Mouse (Mus musculus) CH12.LX (cell line): ENCODE measurements around the gene 2810004N23Rik. TPM values are rescaled to one million over a fixed set of nuclear protein-coding genes. Genes with fewer than 3 reads are reported as not detected.
A peak's percentile ranks its signal among the peaks of the same experiment; 100 is the strongest.

Source experiments
- DNase-seq: peaks from one replicate; pipeline ENCODE4 v3.0.0-alpha.2; 2013; ENCODE audit errors: extremely low read depth
- H3K27ac ChIP-seq: 2 replicates; pipeline ENCODE4 v1.5.1; 2012; ENCODE audit warnings: low read depth, mild to moderate bottlenecking, control low read depth, moderate library complexity; ENCODE audit not compliant: insufficient read depth
- H3K27me3 ChIP-seq: replicated peaks from 2 replicates; pipeline ENCODE3; 2012; ENCODE audit warnings: inconsistent platforms
- H3K36me3 ChIP-seq, 2 experiments: replicated peaks in 1 of 2; 2 replicates each; pipeline versions ENCODE3 to v1.6.1; 2012; ENCODE audit warnings: inconsistent platforms in 1 of 2, low read length in 1 of 2, mild to moderate bottlenecking in 1 of 2, mixed read lengths in 1 of 2, moderate library complexity in 1 of 2; ENCODE audit not compliant: control insufficient read depth in 1 of 2, insufficient read depth in 1 of 2
- H3K4me1 ChIP-seq, 2 experiments: 2 replicates each; pipeline ENCODE4 v1.6.1; 2012; ENCODE audit warnings: inconsistent platforms in 1 of 2, moderate library complexity in 1 of 2; ENCODE audit not compliant: insufficient read depth in 2 of 2, control insufficient read depth in 1 of 2
- H3K4me2 ChIP-seq: 2 replicates; pipeline ENCODE4 v1.6.1; 2012; ENCODE audit warnings: low read depth, mild to moderate bottlenecking, control low read depth; ENCODE audit not compliant: poor library complexity, insufficient read depth, severe bottlenecking
- H3K4me3 ChIP-seq, 3 experiments: fragments of 150-350 bp in 1 of 3; sonication (generic) in 1 of 3; replicated peaks in 1 of 3; 2 replicates each; pipeline versions ENCODE3 to v1.5.1; 2011 to 2012; ENCODE audit warnings: low read depth in 2 of 3, low read length in 2 of 3, mild to moderate bottlenecking in 2 of 3, moderate library complexity in 2 of 3, control low read depth in 1 of 3, improper control_type of control experiment in 1 of 3, inconsistent platforms in 1 of 3, mixed read lengths in 1 of 3; ENCODE audit not compliant: poor library complexity in 1 of 3
- H3K79me2 ChIP-seq: replicated peaks from 2 replicates; pipeline ENCODE4 v1.6.1; 2012; ENCODE audit warnings: mild to moderate bottlenecking, moderate library complexity; ENCODE audit not compliant: control insufficient read depth, poor library complexity, insufficient read depth, severe bottlenecking; ENCODE audit errors: extremely low read depth
- H3K9ac ChIP-seq: 2 replicates; pipeline ENCODE4 v1.6.1; 2012; ENCODE audit warnings: low read depth, mild to moderate bottlenecking, control low read depth, moderate library complexity; ENCODE audit not compliant: insufficient read depth
- H3K9me3 ChIP-seq: replicated peaks from 2 replicates; pipeline ENCODE3; 2012; ENCODE audit warnings: low read length, inconsistent platforms, mixed read lengths
- BHLHE40 ChIP-seq: IDR thresholded peaks from 2 replicates; pipeline ENCODE4 v1.6.1; 2011; ENCODE audit warnings: mild to moderate bottlenecking, low read depth, low read length, improper control_type of control experiment
- CHD1 ChIP-seq: IDR thresholded peaks from 2 replicates; pipeline ENCODE4 v1.6.1; 2012; ENCODE audit warnings: low read depth, low read length, improper control_type of control experiment, inconsistent platforms
- CHD2 ChIP-seq: IDR thresholded peaks from 2 replicates; pipeline ENCODE4 v1.6.1; 2011; ENCODE audit warnings: low read length, improper control_type of control experiment
- CTCF ChIP-seq, 2 experiments: IDR thresholded peaks in 1 of 2; conservative IDR thresholded peaks in 1 of 2; 2 replicates each; pipeline ENCODE4 v1.5.1; 2011 to 2012; ENCODE audit warnings: low read depth in 2 of 2, low read length in 2 of 2, improper control_type of control experiment in 1 of 2, inconsistent platforms in 1 of 2, mild to moderate bottlenecking in 1 of 2, moderate library complexity in 1 of 2
- E2F4 ChIP-seq: IDR thresholded peaks from 2 replicates; pipeline ENCODE4 v1.6.1; 2011; ENCODE audit warnings: low read depth, low read length, improper control_type of control experiment; ENCODE audit not compliant: insufficient replicate concordance
- EP300 ChIP-seq: IDR thresholded peaks from 2 replicates; pipeline ENCODE4 v1.6.1; 2011; ENCODE audit warnings: low read length, improper control_type of control experiment
- HCFC1 ChIP-seq: IDR thresholded peaks from 2 replicates; pipeline ENCODE4 v1.6.1; 2012; ENCODE audit warnings: low read depth, mild to moderate bottlenecking, inconsistent platforms, low read length, improper control_type of control experiment
- IRF4 ChIP-seq: IDR thresholded peaks from 2 replicates; pipeline ENCODE4 v1.6.1; 2014; ENCODE audit warnings: low read depth, mild to moderate bottlenecking, inconsistent platforms, low read length, improper control_type of control experiment
- JUN ChIP-seq: IDR thresholded peaks from 2 replicates; pipeline ENCODE4 v1.6.1; 2011; ENCODE audit warnings: low read depth, mild to moderate bottlenecking, low read length, improper control_type of control experiment, moderate library complexity; ENCODE audit not compliant: insufficient read depth
- JUND ChIP-seq: conservative IDR thresholded peaks from 2 replicates; pipeline ENCODE4 v1.6.1; 2011; ENCODE audit warnings: low read depth, low read length, improper control_type of control experiment
- KAT2A ChIP-seq: IDR thresholded peaks from 2 replicates; pipeline ENCODE4 v1.6.1; 2012; ENCODE audit warnings: low read length, improper control_type of control experiment, inconsistent platforms; ENCODE audit not compliant: insufficient replicate concordance
- MAX ChIP-seq: IDR thresholded peaks from 2 replicates; pipeline ENCODE4 v1.6.1; 2011; ENCODE audit warnings: low read length, improper control_type of control experiment
- MAZ ChIP-seq: IDR thresholded peaks from 2 replicates; pipeline ENCODE4 v1.6.1; 2012; ENCODE audit warnings: low read depth, mild to moderate bottlenecking, inconsistent platforms, low read length, improper control_type of control experiment, moderate library complexity
- MEF2A ChIP-seq: IDR thresholded peaks from 2 replicates; pipeline ENCODE4 v1.6.1; 2014; ENCODE audit warnings: low read depth, mild to moderate bottlenecking, inconsistent platforms, low read length, improper control_type of control experiment, borderline replicate concordance
- MXI1 ChIP-seq: IDR thresholded peaks from 2 replicates; pipeline ENCODE4 v1.6.1; 2011; ENCODE audit warnings: mild to moderate bottlenecking, low read depth, low read length, improper control_type of control experiment
- NELFE ChIP-seq: IDR thresholded peaks from 2 replicates; pipeline ENCODE4 v1.6.1; 2011; ENCODE audit warnings: low read depth, low read length, improper control_type of control experiment
- NRF1 ChIP-seq: IDR thresholded peaks from 2 replicates; pipeline ENCODE4 v1.6.1; 2014; ENCODE audit warnings: low read depth, mild to moderate bottlenecking, inconsistent platforms, low read length, improper control_type of control experiment, moderate library complexity
- PAX5 ChIP-seq: IDR thresholded peaks from 2 replicates; pipeline ENCODE4 v1.6.1; 2012; ENCODE audit warnings: low read length, inconsistent platforms, mixed read lengths
- POLR2A ChIP-seq: IDR thresholded peaks from 2 replicates; pipeline ENCODE4 v1.6.1; 2011; ENCODE audit warnings: low read depth, mild to moderate bottlenecking, improper control_type of control experiment, low read length
- POLR2AphosphoS2 ChIP-seq: IDR thresholded peaks from 2 replicates; pipeline ENCODE4 v1.6.1; 2011; ENCODE audit warnings: low read depth, low read length, improper control_type of control experiment
- RAD21 ChIP-seq: IDR thresholded peaks from 2 replicates; pipeline ENCODE4 v1.6.1; 2011; ENCODE audit warnings: low read depth, mild to moderate bottlenecking, low read length, improper control_type of control experiment, moderate library complexity
- RCOR1 ChIP-seq: conservative IDR thresholded peaks from 2 replicates; pipeline ENCODE4 v1.6.1; 2012; ENCODE audit warnings: low read depth, mild to moderate bottlenecking, inconsistent platforms, low read length, improper control_type of control experiment
- SIN3A ChIP-seq: IDR thresholded peaks from 2 replicates; pipeline ENCODE4 v1.6.1; 2012; ENCODE audit warnings: low read length, improper control_type of control experiment, inconsistent platforms
- SMC3 ChIP-seq: IDR thresholded peaks from 2 replicates; pipeline ENCODE4 v1.6.1; 2011; ENCODE audit warnings: low read depth, low read length, improper control_type of control experiment
- TBP ChIP-seq: conservative IDR thresholded peaks from 2 replicates; pipeline ENCODE4 v1.6.1; 2011; ENCODE audit warnings: low read depth, low read length, improper control_type of control experiment
- UBTF ChIP-seq: IDR thresholded peaks from 2 replicates; pipeline ENCODE4 v1.6.1; 2012; ENCODE audit warnings: low read depth, mild to moderate bottlenecking, inconsistent platforms, low read length, improper control_type of control experiment, moderate library complexity
- USF2 ChIP-seq: conservative IDR thresholded peaks from 2 replicates; pipeline ENCODE4 v1.6.1; 2011; ENCODE audit warnings: low read depth, low read length, improper control_type of control experiment
- ZC3H11A ChIP-seq: IDR thresholded peaks from 2 replicates; pipeline ENCODE4 v1.6.1; 2012; ENCODE audit warnings: low read depth, mild to moderate bottlenecking, inconsistent platforms, low read length, improper control_type of control experiment
- ZKSCAN1 ChIP-seq: IDR thresholded peaks from 2 replicates; pipeline ENCODE4 v1.6.1; 2012; ENCODE audit warnings: low read depth, inconsistent platforms, low read length, improper control_type of control experiment, borderline replicate concordance
- ZMIZ1 ChIP-seq: IDR thresholded peaks from 2 replicates; pipeline ENCODE4 v1.6.1; 2012; ENCODE audit warnings: low read depth, mild to moderate bottlenecking, inconsistent platforms, low read length, improper control_type of control experiment
- ZNF384 ChIP-seq: IDR thresholded peaks from 2 replicates; pipeline ENCODE4 v1.6.1; 2012; ENCODE audit warnings: low read depth, low read length, improper control_type of control experiment, inconsistent platforms
- dilution Hi-C: fragments of 300-500 bp; cut with MboI; formaldehyde crosslinking; loops from 2 replicates; pipeline ENCODE4 v1.14.3; 2020; ENCODE audit warnings: low sequenced_read_pairs; ENCODE audit not compliant: extremely low pct_unique_long_range_greater_than_20kb, extremely low pct_ligation_motif_present
- in situ Hi-C: fragments of 300-500 bp; cut with MboI; formaldehyde crosslinking; loops from 3 replicates; pipeline ENCODE4 v1.14.3; 2019; ENCODE audit warnings: low sequenced_read_pairs, low pct_ligation_motif_present, low pct_unique_long_range_greater_than_20kb, mixed read lengths
- polyA plus RNA-seq: library from polyadenylated mRNA; unstranded; fragments of >175 nt; gene quantifications from 2 replicates; pipeline ENCODE4 v1.2.1, GENCODE M21; 2012; ENCODE audit warnings: low read depth; ENCODE audit not compliant: insufficient read length
- total RNA-seq, 2 experiments: library from RNA; depleted of rRNA; stranded (reverse); fragments of 300-350 nt in 1 of 2; fragments of >200 nt in 1 of 2; gene quantifications; 2 replicates each; pipeline ENCODE4 v1.2.3; 2012 to 2014

Gene 2810004N23Rik
- total and polyA plus RNA-seq, 3 experiments: 45.1 to 75.7 (median 47.6) TPM

DNA sequence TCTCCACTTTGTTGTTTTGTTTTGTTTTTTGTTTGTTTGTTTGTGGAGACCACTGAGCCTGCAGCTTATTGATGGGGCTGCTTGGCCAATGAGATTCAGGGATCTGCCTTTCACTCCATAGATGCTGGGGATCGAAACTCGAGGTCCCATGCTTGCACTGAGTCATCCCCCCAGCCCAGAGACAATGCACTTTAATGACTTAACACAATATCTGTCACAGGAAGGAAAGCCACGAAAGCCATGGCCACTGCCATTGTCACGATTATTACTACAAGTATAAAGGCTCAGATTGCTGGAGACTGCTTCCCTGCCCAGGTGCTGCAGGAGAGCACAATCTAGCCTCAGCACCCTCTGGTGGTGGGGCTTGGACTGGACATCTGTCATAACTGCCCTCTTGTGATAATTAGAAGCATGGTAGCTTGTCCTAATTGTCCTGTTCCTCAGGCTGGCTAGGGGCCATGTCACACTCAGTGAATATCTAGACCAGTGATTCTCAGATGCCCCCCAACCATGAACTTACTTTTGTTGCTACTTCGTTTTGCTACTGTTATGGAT is 52.8 kb downstream of the 2810004N23Rik start:
- Histone ChIP-seq H3K36me3 (no peaks in the 10 kb centered on the region), H3K4me3 (no peak overlapping the region), H3K9me3 (no peaks in the 10 kb centered on the region), H3K27ac (no peak overlapping the region), H3K27me3 (no peaks in the 10 kb centered on the region), H3K9ac (no peak overlapping the region), H3K4me2 (no peak overlapping the region), H3K79me2 (no peaks in the 10 kb centered on the region), H3K4me1 (peaks cover 13 to 49% of the 10 kb centered on the region in 2 experiments)
- DNase-seq: peak; percentile 52
- dilution Hi-C loops: no loop called here
- TF ChIP-seq CTCF (conservative IDR thresholded peaks at IDR 0.05 in 1 of 2, IDR thresholded peaks at IDR 0.05 in 1 of 2; ENCODE audit: low read depth in 2 of 2, low read length in 2 of 2) (peak; percentile 40 to 83; a peak in 3 of 4 replicates), ZMIZ1 (no peak), POLR2A (no peak), USF2 (no peak), HCFC1 (no peak), RAD21 (peak; percentile 44), NRF1 (no peak), MAX (no peak), SMC3 (peak; percentile 66), CHD1 (no peak), PAX5 (no peak), E2F4 (no peak), RCOR1 (no peak), NELFE (no peak), ZC3H11A (no peak), IRF4 (no peak), TBP (no peak), JUN (no peak)
- in situ Hi-C loops: loop anchor here (10.0 kb wide), 1 partner anchor 45 kb away; no protein-coding TSS in a partner anchor

DNA sequence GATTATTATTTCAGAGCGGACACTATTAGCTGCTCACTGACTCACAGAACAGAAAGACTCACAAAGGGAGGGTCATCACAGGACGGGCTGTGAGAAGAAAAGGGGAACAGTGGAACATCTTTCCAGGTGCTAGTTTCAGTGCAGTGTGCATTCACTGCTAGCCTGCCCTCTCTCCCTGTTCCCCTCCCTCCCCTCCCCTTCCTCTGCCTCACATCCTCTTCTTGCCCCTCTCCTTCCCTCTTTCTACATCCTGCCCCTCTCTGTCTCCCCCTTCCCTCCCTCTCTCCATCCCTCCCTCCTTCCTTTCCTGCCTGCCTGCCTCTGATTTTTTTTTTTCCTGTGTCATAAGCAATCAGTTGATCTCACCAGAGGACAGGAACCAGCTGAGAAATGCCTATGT is 53.5 kb downstream of the 2810004N23Rik start:
- Histone ChIP-seq H3K9me3 (no peaks in the 10 kb centered on the region), H3K9ac (no peak overlapping the region), H3K79me2 (no peaks in the 10 kb centered on the region), H3K4me3 (no peak overlapping the region), H3K27me3 (no peaks in the 10 kb centered on the region), H3K4me1 (peaks cover 15 to 49% of the 10 kb centered on the region in 2 experiments), H3K27ac (no peak overlapping the region), H3K36me3 (no peaks in the 10 kb centered on the region), H3K4me2 (peak overlapping the region; percentile 21; the same call in 1 of the 2 replicates)
- in situ Hi-C loops (no loop called here), dilution Hi-C loops (no loop called here)
- peak; percentile 68 for DNase-seq
- TF ChIP-seq TBP: no peak
- TF ChIP-seq EP300: peak; percentile 94
- TF ChIP-seq USF2: no peak
- TF ChIP-seq CHD2: no peak
- TF ChIP-seq BHLHE40: no peak
- TF ChIP-seq HCFC1: no peak
- peak; percentile 67; the same call in 1 of the 2 replicates for TF ChIP-seq MAZ
- no peak for TF ChIP-seq MXI1
- no peak for TF ChIP-seq PAX5
- TF ChIP-seq JUN: no peak
- no peak for TF ChIP-seq ZKSCAN1
- TF ChIP-seq JUND: no peak
- no peak for TF ChIP-seq CHD1
- TF ChIP-seq POLR2AphosphoS2: no peak
- peak; percentile 57 for TF ChIP-seq ZNF384
- TF ChIP-seq KAT2A: no peak
- TF ChIP-seq MEF2A: no peak
- TF ChIP-seq ZMIZ1: no peak
- no peak for TF ChIP-seq RCOR1
- TF ChIP-seq SIN3A: no peak
- TF ChIP-seq RAD21: no peak
- no peak for TF ChIP-seq NRF1
- TF ChIP-seq MAX: no peak
- no peak for TF ChIP-seq POLR2A
- TF ChIP-seq UBTF: no peak
- TF ChIP-seq CTCF (conservative IDR thresholded peaks at IDR 0.05 in 1 of 2, IDR thresholded peaks at IDR 0.05 in 1 of 2; ENCODE audit: low read depth in 2 of 2, low read length in 2 of 2): no peak
